Mouse (Mus musculus) embryonic facial prominence, embryonic 15.5 days (tissue): ENCODE measurements at regions not wholly inside any gene's neighbourhood (a gene's known extent, or its start where the extent isn't known, plus 50 kb on each side); places are given as distances from the start of the nearest gene placed in this dataset.
"Not testable (repeated sequence)": the region's sequence is repeated elsewhere in the genome, so short reads cannot be mapped to it uniquely, and the experiment has no call there.

Experiments
- ATAC-seq: fragments of 200-750 bp; cut with Nextera tagmentation; 2 replicates; pipeline ENCODE4 v1.8.0; 2017; ENCODE audit warnings: low read depth, moderate TSS enrichment; ENCODE audit not compliant: insufficient number of reproducible peaks, low FRiP score, low TSS enrichment
- H3K27ac ChIP-seq: fragments of 300-500 bp; sonication (generic); replicated peaks from 2 replicates; pipeline ENCODE4 v1.5.1; 2015; ENCODE audit warnings: mild to moderate bottlenecking, inconsistent platforms
- H3K27me3 ChIP-seq: fragments of 300-500 bp; sonication (generic); 2 replicates; pipeline ENCODE4 v1.6.1; 2015; ENCODE audit warnings: inconsistent platforms
- H3K36me3 ChIP-seq: fragments of 300-500 bp; sonication (generic); 2 replicates; pipeline ENCODE4 v1.6.1; 2015; ENCODE audit warnings: mild to moderate bottlenecking, inconsistent platforms
- H3K4me1 ChIP-seq: fragments of 300-500 bp; sonication (generic); 2 replicates; pipeline ENCODE4 v1.6.1; 2015; ENCODE audit warnings: inconsistent platforms
- H3K4me2 ChIP-seq: fragments of 300-500 bp; sonication (generic); replicated peaks from 2 replicates; pipeline ENCODE4 v1.6.1; 2015; ENCODE audit warnings: mild to moderate bottlenecking, inconsistent platforms
- H3K4me3 ChIP-seq: fragments of 300-500 bp; sonication (generic); replicated peaks from 2 replicates; pipeline ENCODE4 v1.5.1; 2015; ENCODE audit warnings: mild to moderate bottlenecking, inconsistent platforms
- H3K9ac ChIP-seq: fragments of 300-500 bp; sonication (generic); 2 replicates; pipeline ENCODE4 v1.6.1; 2015; ENCODE audit warnings: inconsistent platforms
- H3K9me3 ChIP-seq: fragments of 300-500 bp; sonication (generic); replicated peaks from 2 replicates; pipeline ENCODE4 v1.6.1; 2016; ENCODE audit warnings: inconsistent platforms
- WGBS: fragments of 180-500 bp; shearing (Covaris S2); methylation state at CpG from one replicate; pipeline ENCODE4 v1.1.7; 2015; 5-methylcytosine and 5-hydroxymethylcytosine counted together

DNA sequence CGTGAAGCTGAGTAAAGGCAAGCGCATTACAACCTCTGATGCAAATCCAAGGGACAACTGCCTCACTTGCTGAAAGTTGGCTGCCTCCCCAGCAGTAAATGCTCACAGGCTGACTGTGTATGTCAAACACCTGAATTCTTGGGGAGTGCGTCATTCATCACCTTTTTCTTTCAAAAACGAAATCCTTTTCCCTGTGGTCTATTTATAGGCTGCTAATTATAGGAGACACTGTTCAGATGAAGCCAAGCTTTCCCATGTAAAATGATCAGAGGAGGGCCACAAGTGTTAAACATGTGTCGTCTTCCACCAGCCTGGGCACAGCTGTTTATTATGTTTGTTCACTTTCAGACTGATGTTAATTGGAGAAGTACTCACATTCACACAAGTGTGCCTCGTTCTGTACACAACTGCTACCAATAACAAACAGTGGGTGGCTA, 450.6 kb downstream of the Gm11232 start:
- peak; percentile 70; the same call in 1 of the 2 replicates for ATAC-seq
- WGBS, result 38% methylated on average over 6 of the region's 6 CpGs
- H3K27ac ChIP-seq, result peak overlapping the region; percentile 63; the same call in 1 of the 2 replicates

GRCm38 (mm10) chr4:71306690-71307089, 451.1 kb downstream of the Gm11232 start:
- Histone ChIP-seq H3K27ac (peak overlapping the region; percentile 63; the same call in 1 of the 2 replicates), H3K4me2 (no peak overlapping the region)
- 64% methylated on average over 6 of the region's 6 CpGs for WGBS

More for the DNA sequence above, 450.6 kb downstream of the Gm11232 start:
- Histone ChIP-seq H3K36me3 (no peaks in the 10 kb centered on the region), H3K27me3 (no peaks in the 10 kb centered on the region), H3K9me3 (no peaks in the 10 kb centered on the region), H3K4me2 (no peak overlapping the region), H3K9ac (no peak overlapping the region), H3K4me1 (0 out of 2 replicates have a peak, but pooled peaks cover 5% of the 10 kb centered on the region), H3K4me3 (no peak overlapping the region)

GRCm38 (mm10) chr4:71295716-71296115, 462.0 kb downstream of the Gm11232 start:
- H3K27ac ChIP-seq, H3K9ac ChIP-seq, H3K36me3 ChIP-seq, ATAC-seq, H3K4me3 ChIP-seq, H3K4me2 ChIP-seq, H3K27me3 ChIP-seq, H3K9me3 ChIP-seq, H3K4me1 ChIP-seq: not testable (repeated sequence)
- 69% methylated on average over 3 of the region's 3 CpGs for WGBS

More at GRCm38 (mm10) chr4:71306690-71307089, 451.1 kb downstream of the Gm11232 start:
- Histone ChIP-seq H3K27me3 (no peaks in the 10 kb centered on the region), H3K9me3 (no peaks in the 10 kb centered on the region), H3K36me3 (no peaks in the 10 kb centered on the region), H3K9ac (no peak overlapping the region), H3K4me3 (no peak overlapping the region), H3K4me1 (0 out of 2 replicates have a peak, but pooled peaks cover 5% of the 10 kb centered on the region)
- ATAC-seq, result no peak

- no peak for ATAC-seq
- no peaks in the 10 kb centered on the region for H3K27me3 ChIP-seq
- H3K9me3 ChIP-seq, result 0 out of 2 replicates have a peak, but pooled peaks cover 8% of the 10 kb centered on the region
- H3K4me1 ChIP-seq, result no peaks in the 10 kb centered on the region
- H3K27ac ChIP-seq, result no peak overlapping the region
- no peak overlapping the region for H3K9ac ChIP-seq
- H3K4me3 ChIP-seq, result no peak overlapping the region
- no peak overlapping the region for H3K4me2 ChIP-seq
- H3K36me3 ChIP-seq, result no peaks in the 10 kb centered on the region
- WGBS, result 87% methylated on average over 10 of the region's 10 CpGs
These were observed 466.0 kb downstream of the Gm11232 start for GRCm38 (mm10) chr4:71291741-71292149.

DNA sequence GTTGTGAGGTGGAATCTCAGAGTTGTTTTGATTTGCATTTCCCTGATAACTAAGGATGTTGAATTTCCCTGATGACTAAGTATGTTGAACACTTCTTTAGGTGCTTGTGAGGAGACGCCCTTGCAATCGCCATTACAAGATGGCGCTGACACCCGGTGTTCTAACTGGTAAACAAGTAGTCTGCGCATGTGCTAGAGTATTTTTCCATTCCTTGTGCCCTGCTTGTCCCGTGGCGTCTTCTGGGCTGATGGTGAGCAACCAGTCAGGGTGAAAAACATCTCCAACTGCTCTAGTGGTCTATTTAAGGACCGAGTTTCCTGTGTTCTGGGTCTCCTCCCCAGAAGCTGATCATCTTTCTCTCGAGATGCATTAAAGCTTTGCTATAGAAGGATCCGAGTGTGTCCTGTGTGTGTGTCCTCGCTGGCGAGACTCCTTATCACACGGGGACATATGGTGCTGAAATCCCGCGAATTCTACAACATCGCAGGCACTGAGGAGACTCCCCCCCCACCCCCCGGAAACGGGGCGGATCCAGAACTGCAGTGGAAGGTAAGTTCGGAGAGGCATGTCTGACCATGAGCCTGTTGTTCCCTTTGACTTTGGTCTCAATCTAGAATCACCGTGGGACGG, 466.5 kb downstream of the Gm11232 start:
- H3K4me2 ChIP-seq, H3K4me1 ChIP-seq, H3K36me3 ChIP-seq, H3K27me3 ChIP-seq, H3K4me3 ChIP-seq, ATAC-seq, H3K27ac ChIP-seq, H3K9ac ChIP-seq, H3K9me3 ChIP-seq: not testable (repeated sequence)
- WGBS, result 94% methylated on average over 22 of the region's 22 CpGs

GRCm38 (mm10) chr4:71283147-71283546, 474.6 kb downstream of the Gm11232 start:
- Histone ChIP-seq H3K36me3 (no peaks in the 10 kb centered on the region), H3K4me3 (no peak overlapping the region), H3K9ac (no peak overlapping the region), H3K27ac (no peak overlapping the region), H3K4me1 (no peaks in the 10 kb centered on the region), H3K9me3 (0 out of 2 replicates have a peak, but pooled peaks cover 4% of the 10 kb centered on the region), H3K4me2 (no peak overlapping the region), H3K27me3 (no peaks in the 10 kb centered on the region)
- ATAC-seq, result no peak
- 77% methylated on average over 1 of the region's 1 CpGs for WGBS

DNA sequence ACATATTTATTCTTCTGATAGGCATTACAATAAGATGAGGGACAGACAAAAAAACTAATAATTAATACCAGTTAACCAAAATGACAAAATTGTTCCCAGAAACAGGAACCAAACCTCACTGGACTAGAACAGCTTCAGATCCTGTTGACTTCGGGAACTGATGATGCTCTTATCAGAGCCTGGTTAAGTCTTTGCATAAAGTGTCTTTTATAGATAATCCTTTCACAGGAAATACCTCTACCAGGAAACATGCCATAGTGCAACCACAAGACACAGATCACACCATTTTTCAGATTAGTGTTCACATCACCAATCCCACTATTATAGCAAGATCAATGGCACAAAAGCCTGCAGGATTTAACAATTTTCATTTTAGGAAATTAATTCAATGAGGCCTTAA, 478.1 kb downstream of the Gm11232 start:
- no peaks in the 10 kb centered on the region for H3K4me1 ChIP-seq
- WGBS, result 59% methylated on average over 1 of the region's 1 CpGs
- ATAC-seq, result no peak

GRCm38 (mm10) chr4:71259897-71260296, 497.9 kb downstream of the Gm11232 start:
- ATAC-seq, result no peak
- H3K9me3 ChIP-seq, result no peaks in the 10 kb centered on the region

More for the DNA sequence above, 478.1 kb downstream of the Gm11232 start:
- no peak overlapping the region for H3K9ac ChIP-seq
- no peaks in the 10 kb centered on the region for H3K36me3 ChIP-seq
- no peak overlapping the region for H3K27ac ChIP-seq
- H3K4me2 ChIP-seq, result no peak overlapping the region
- H3K27me3 ChIP-seq, result no peaks in the 10 kb centered on the region
- H3K4me3 ChIP-seq, result no peak overlapping the region
- no peaks in the 10 kb centered on the region for H3K9me3 ChIP-seq

DNA sequence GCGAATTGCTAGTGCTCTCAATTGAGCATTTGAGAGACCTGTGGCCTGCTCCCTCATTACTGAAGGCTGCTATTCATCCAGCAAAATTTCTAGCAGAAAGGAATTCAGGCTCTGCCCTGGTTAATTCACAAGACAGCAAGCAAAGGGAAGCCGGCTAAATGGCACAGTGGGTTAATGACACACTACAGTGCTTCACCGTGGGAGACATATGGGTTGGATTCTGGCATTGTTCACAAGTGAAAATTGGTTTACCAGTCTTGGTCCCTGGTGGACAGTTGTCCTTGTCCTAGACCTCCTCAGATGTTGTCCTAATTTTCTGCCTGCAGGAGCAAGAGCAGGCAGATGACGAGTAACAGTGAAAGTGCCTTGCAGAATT, 527.3 kb downstream of the Gm11232 start:
- no peaks in the 10 kb centered on the region for H3K27me3 ChIP-seq
- ATAC-seq, result no peak
- no peak overlapping the region for H3K27ac ChIP-seq
- no peak overlapping the region for H3K4me2 ChIP-seq
- 43% methylated on average over 4 of the region's 4 CpGs for WGBS
- no peak overlapping the region for H3K4me3 ChIP-seq
- H3K9ac ChIP-seq, result no peak overlapping the region
- no peaks in the 10 kb centered on the region for H3K9me3 ChIP-seq
- no peaks in the 10 kb centered on the region for H3K36me3 ChIP-seq
- no peaks in the 10 kb centered on the region for H3K4me1 ChIP-seq

More at GRCm38 (mm10) chr4:71259897-71260296, 497.9 kb downstream of the Gm11232 start:
- Histone ChIP-seq H3K4me3 (no peak overlapping the region), H3K36me3 (no peaks in the 10 kb centered on the region), H3K27ac (no peak overlapping the region), H3K4me2 (no peak overlapping the region), H3K27me3 (no peaks in the 10 kb centered on the region), H3K4me1 (no peaks in the 10 kb centered on the region), H3K9ac (no peak overlapping the region)
- WGBS, result 58% methylated on average over 2 of the region's 2 CpGs

DNA sequence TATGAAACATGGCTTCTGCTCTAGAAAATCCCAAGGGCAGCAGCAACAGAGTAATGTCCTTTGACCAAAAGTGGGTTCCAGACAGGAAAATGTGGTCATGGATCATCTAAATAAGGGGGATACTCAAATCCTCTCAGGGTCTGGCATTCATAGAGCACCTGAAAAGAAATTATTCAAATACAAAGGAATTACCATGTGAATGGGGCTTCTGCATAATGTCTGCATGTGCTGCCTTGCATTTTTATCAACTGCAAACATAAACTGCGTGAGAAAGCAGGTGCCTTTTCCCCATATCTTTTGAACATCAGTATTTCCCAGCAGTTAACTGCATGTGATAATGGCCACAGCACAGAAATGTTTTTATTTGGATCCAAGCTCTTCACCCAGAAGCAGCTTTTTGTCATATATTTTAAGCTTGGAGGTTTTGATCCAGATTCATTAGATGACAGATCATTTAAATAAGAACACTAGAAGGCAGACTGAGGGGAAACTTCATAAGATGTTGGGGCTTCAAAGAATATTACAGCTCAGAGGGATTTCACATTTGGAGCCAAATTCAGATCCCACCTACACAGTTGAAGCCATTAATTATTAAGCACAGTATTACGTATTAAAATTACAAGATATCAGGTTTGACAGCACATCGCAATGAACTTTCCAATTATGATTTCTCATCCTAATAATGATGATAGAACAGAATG, 527.8 kb downstream of the Gm11232 start:
- Histone ChIP-seq H3K27me3 (no peaks in the 10 kb centered on the region), H3K9me3 (no peaks in the 10 kb centered on the region), H3K27ac (no peak overlapping the region), H3K9ac (no peak overlapping the region), H3K4me3 (no peak overlapping the region), H3K4me1 (no peaks in the 10 kb centered on the region), H3K36me3 (no peaks in the 10 kb centered on the region), H3K4me2 (no peak overlapping the region)
- 83% methylated on average over 3 of the region's 3 CpGs for WGBS
- ATAC-seq, result no peak

- H3K4me3 ChIP-seq, result no peak overlapping the region
- H3K9ac ChIP-seq, result no peak overlapping the region
- H3K9me3 ChIP-seq, result no peaks in the 10 kb centered on the region
- H3K4me2 ChIP-seq, result no peak overlapping the region
- no peaks in the 10 kb centered on the region for H3K27me3 ChIP-seq
- ATAC-seq, result no peak
- H3K27ac ChIP-seq, result no peak overlapping the region
- H3K36me3 ChIP-seq, result no peaks in the 10 kb centered on the region
- WGBS, result 87% methylated on average over 4 of the region's 4 CpGs
- H3K4me1 ChIP-seq, result no peaks in the 10 kb centered on the region
These were observed 531.1 kb downstream of the Gm11232 start for GRCm38 (mm10) chr4:71226653-71227052.
